Mouse (Mus musculus) heart, embryonic 15.5 days (tissue): ENCODE measurements around the gene Pole. TPM values are rescaled to one million over a fixed set of nuclear protein-coding genes. Genes with fewer than 3 reads are reported as not detected.

Experiments
- ATAC-seq: fragments of 200-750 bp; cut with Nextera tagmentation; replicated peaks from 2 replicates; pipeline ENCODE4 v1.8.0; 2017; ENCODE audit warnings: low read depth, moderate TSS enrichment; ENCODE audit not compliant: insufficient number of reproducible peaks, insufficient read depth, low FRiP score
- H3K27ac ChIP-seq: fragments of 300-500 bp; sonication (generic); 2 replicates; pipeline ENCODE4 v1.5.1; 2015; ENCODE audit warnings: mild to moderate bottlenecking, inconsistent platforms
- H3K27me3 ChIP-seq: fragments of 300-500 bp; sonication (generic); 2 replicates; pipeline ENCODE4 v1.6.1; 2015; ENCODE audit warnings: inconsistent platforms
- H3K36me3 ChIP-seq: fragments of 300-500 bp; sonication (generic); 2 replicates; pipeline ENCODE4 v1.6.1; 2015; ENCODE audit warnings: mild to moderate bottlenecking, inconsistent platforms
- H3K4me1 ChIP-seq: fragments of 300-500 bp; sonication (generic); replicated peaks from 2 replicates; pipeline ENCODE4 v1.6.1; 2015; ENCODE audit warnings: inconsistent platforms
- H3K4me2 ChIP-seq: fragments of 300-500 bp; sonication (generic); 2 replicates; pipeline ENCODE4 v1.6.1; 2015; ENCODE audit warnings: inconsistent platforms, mild to moderate bottlenecking, moderate library complexity
- H3K4me3 ChIP-seq: fragments of 300-500 bp; sonication (generic); 2 replicates; pipeline ENCODE4 v1.5.1; 2015; ENCODE audit warnings: mild to moderate bottlenecking, inconsistent platforms
- H3K9ac ChIP-seq: fragments of 300-500 bp; sonication (generic); 2 replicates; pipeline ENCODE4 v1.6.1; 2015; ENCODE audit warnings: mild to moderate bottlenecking, inconsistent platforms
- H3K9me3 ChIP-seq: fragments of 300-500 bp; sonication (generic); replicated peaks from 2 replicates; pipeline ENCODE4 v1.6.1; 2016; ENCODE audit warnings: inconsistent platforms
- WGBS: fragments of 180-500 bp; shearing (Covaris S2); methylation state at CpG from one replicate; pipeline ENCODE4 v1.1.7; 2015; ENCODE audit warnings: mixed read lengths; 5-methylcytosine and 5-hydroxymethylcytosine counted together
- polyA plus RNA-seq: library from polyadenylated mRNA; unstranded; fragments of >200 nt; fragmentation: Nextera tagmentation; extraction: Ambion mirVana; gene quantifications from 2 replicates; pipeline ENCODE4 v1.2.1, GENCODE M21; 2015

Gene Pole
- polyA plus RNA-seq, 1 experiment from 2014 or later = 13.0 TPM

- H3K36me3 ChIP-seq = peaks cover 22% of the 10 kb centered on the region; the same call in 1 of the 2 replicates
- WGBS = 86% methylated on average over 4 of the region's 4 CpGs
Measured at GRCm38 (mm10) chr5:110379823-110380222, 93.7 kb downstream of the Pole start.

GRCm38 (mm10) chr5:110384491-110384890, 98.4 kb downstream of the Pole start:
- Histone ChIP-seq H3K4me2 (no peak overlapping the region), H3K4me1 (peaks cover 21% of the 10 kb centered on the region), H3K27ac (no peak overlapping the region), H3K36me3 (peaks cover 4% of the 10 kb centered on the region; the same call in 1 of the 2 replicates), H3K27me3 (peaks cover 5% of the 10 kb centered on the region), H3K9me3 (no peaks in the 10 kb centered on the region), H3K9ac (no peak overlapping the region), H3K4me3 (no peak overlapping the region)
- WGBS = 83% methylated on average over 6 of the region's 6 CpGs
- ATAC-seq = no peak

More at GRCm38 (mm10) chr5:110379823-110380222, 93.7 kb downstream of the Pole start:
- Histone ChIP-seq H3K4me1 (no peaks in the 10 kb centered on the region), H3K27me3 (no peaks in the 10 kb centered on the region), H3K4me2 (no peak overlapping the region), H3K27ac (no peak overlapping the region), H3K9me3 (no peaks in the 10 kb centered on the region), H3K4me3 (no peak overlapping the region), H3K9ac (no peak overlapping the region)
- no peak for ATAC-seq

DNA sequence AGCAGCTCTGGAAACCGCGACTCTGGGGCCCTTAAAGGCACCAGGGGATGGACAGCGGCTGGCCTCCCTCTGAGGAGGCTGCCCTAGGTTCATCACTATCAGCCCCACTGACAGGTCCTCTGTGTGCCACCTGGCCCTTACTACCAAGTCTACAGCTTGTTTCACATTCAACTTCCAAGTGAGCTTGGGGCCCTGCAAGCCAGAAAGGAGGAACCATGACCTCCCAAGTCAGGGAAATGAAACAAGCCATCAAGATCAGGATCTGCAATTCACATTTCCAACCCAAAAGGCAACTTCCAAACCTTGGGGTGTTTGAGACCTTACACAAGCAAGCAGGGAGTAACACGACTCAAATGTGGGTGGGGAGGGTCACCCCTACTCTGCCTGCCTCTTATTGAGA, 99.2 kb downstream of the Pole start:
- Histone ChIP-seq H3K4me2 (0 out of 2 replicates have a peak overlapping the region, but pooled peaks have one; percentile 77), H3K4me1 (peaks cover 27% of the 10 kb centered on the region), H3K36me3 (no peaks in the 10 kb centered on the region), H3K27me3 (peaks cover 5% of the 10 kb centered on the region), H3K4me3 (no peak overlapping the region), H3K9me3 (no peaks in the 10 kb centered on the region), H3K9ac (no peak overlapping the region), H3K27ac (no peak overlapping the region)
- 53% methylated on average over 4 of the region's 4 CpGs for WGBS
- no peak for ATAC-seq

DNA sequence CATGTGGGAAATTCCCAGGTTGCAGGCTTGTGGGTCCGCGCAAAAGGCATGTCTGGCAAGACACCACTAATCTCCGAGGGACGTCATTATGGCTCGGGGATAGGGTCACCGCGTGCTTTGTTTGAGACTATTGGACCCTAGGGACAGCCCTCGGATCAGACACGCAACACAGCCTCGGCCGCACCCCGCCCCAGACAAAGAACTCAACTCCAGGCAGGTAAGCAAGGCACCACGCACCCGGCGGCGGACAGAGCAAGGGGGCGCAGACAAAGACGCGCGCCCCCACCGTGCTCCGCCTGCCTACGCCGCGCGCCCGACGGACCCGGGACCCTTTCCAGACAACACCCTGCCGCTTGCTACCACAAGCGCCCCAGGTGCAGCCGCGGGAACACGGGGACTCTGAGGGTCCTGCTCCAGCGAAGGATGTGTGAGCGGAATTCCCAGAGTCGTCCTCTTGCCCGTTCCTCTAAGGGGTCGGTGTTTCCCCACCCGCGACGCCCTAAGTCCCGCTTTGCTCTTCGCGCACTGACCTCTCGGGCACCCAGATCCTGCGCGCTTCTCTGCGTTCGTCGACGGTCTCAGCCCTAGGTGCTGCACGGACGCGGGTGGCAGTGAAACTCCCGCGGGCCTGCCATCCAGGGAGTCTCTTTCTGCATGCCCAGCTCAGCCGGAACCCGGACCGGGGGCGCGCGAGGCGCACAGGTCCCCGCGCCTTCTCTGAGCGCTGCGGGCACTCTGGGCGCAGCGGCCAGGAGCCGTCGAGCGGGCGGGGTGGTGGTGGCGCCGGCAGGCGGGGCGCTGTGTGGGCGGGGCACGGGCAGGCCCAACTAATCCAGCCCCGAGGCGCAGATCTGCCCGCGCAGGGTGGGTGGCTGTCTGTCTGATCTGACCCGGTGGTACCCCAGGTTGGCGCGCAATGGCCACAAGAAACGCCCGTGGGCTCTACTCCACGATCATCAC, 100.5 kb downstream of the Pole start:
- peak; percentile 79 for ATAC-seq
- Histone ChIP-seq H3K9ac (peak overlapping the region; percentile 55), H3K4me3 (peak overlapping the region; percentile 56), H3K36me3 (no peaks in the 10 kb centered on the region), H3K27ac (no peak overlapping the region), H3K4me1 (peaks cover 30% of the 10 kb centered on the region), H3K9me3 (no peaks in the 10 kb centered on the region), H3K27me3 (peaks cover 5% of the 10 kb centered on the region), H3K4me2 (peak overlapping the region; percentile 77)
- 1% methylated on average over 90 of the region's 90 CpGs for WGBS

Other genes with a start within 250 kb of the Pole start
- 1.00 and 2.9 TPM in 2 replicates for gene Gm17655, start 213.8 kb upstream of the Pole start, polyA plus RNA-seq
- gene Gm35315, start 191.9 kb upstream of the Pole start, polyA plus RNA-seq = 0.16 and 0.87 TPM in 2 replicates
- gene Plcxd1, start 186.3 kb upstream of the Pole start, polyA plus RNA-seq = 0.55 and 1.1 TPM in 2 replicates
- 18.6 and 25.0 TPM in 2 replicates for gene Gtpbp6, start 178.1 kb upstream of the Pole start, polyA plus RNA-seq
- 2.9 and 3.2 TPM in 2 replicates for gene Zfp605, start 176.2 kb upstream of the Pole start, polyA plus RNA-seq
- gene Chfr, start 150.5 kb upstream of the Pole start, polyA plus RNA-seq = 25.9 and 30.2 TPM in 2 replicates
- gene Golga3, start 109.6 kb upstream of the Pole start, polyA plus RNA-seq = 13.4 and 18.6 TPM in 2 replicates
- 16.8 and 19.9 TPM in 2 replicates for gene Ankle2, start 55.3 kb upstream of the Pole start, polyA plus RNA-seq
- gene Pgam5, start 16.4 kb upstream of the Pole start, polyA plus RNA-seq = 40.2 and 49.7 TPM in 2 replicates
- gene Pxmp2, start 120 bp upstream of the Pole start, polyA plus RNA-seq = 17.6 and 23.9 TPM in 2 replicates
- gene P2rx2, start 56.9 kb downstream of the Pole start, polyA plus RNA-seq = 0.50 and 0.68 TPM in 2 replicates
- gene Lrcol1, start 58.4 kb downstream of the Pole start, polyA plus RNA-seq = not detected in 2 replicates
- gene Fbrsl1, start 162.2 kb downstream of the Pole start, polyA plus RNA-seq = 6.6 and 11.6 TPM in 2 replicates